Mouse (Mus musculus) cortical plate, adult 2 months (tissue): ENCODE results near the gene Akap10.

ENCODE experiments used
- CTCF ChIP-seq: fragments of 200-500 bp; IDR thresholded peaks from 2 replicates; pipeline ENCODE4 v1.5.1; 2011; ENCODE audit warnings: mild to moderate bottlenecking, control low read depth, low read length; ENCODE audit not compliant: insufficient read depth; ENCODE audit errors: extremely low read depth
- POLR2A ChIP-seq: fragments of 200-500 bp; IDR thresholded peaks from 2 replicates; pipeline ENCODE4 v1.6.1; 2011; ENCODE audit warnings: mild to moderate bottlenecking, low read length, control low read depth; ENCODE audit not compliant: insufficient read depth; ENCODE audit errors: extremely low read depth

DNA sequence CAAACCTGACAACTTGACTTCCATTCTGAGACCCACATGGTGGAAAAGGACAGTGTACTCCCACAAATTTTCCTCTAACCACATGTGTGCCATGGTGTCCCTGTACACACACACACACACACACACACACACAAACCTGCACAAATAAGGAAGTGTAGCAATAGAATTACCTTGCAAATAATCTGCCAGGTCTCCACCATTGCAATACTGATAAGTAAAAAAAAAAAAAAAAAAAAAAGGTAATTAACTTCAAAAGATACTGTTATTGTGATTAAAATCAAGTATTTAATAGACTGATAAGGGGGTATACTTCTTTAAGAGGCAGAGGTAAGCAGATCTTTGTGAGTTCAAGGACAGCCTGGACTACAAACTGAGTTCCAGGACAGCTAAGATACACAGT, 90.1 kb downstream of the Akap10 start:
- no peak for TF ChIP-seq CTCF
- no peak for TF ChIP-seq POLR2A
